8 mouse cellular contexts compared by ENCODE assay signal in the genomic region with DNA sequence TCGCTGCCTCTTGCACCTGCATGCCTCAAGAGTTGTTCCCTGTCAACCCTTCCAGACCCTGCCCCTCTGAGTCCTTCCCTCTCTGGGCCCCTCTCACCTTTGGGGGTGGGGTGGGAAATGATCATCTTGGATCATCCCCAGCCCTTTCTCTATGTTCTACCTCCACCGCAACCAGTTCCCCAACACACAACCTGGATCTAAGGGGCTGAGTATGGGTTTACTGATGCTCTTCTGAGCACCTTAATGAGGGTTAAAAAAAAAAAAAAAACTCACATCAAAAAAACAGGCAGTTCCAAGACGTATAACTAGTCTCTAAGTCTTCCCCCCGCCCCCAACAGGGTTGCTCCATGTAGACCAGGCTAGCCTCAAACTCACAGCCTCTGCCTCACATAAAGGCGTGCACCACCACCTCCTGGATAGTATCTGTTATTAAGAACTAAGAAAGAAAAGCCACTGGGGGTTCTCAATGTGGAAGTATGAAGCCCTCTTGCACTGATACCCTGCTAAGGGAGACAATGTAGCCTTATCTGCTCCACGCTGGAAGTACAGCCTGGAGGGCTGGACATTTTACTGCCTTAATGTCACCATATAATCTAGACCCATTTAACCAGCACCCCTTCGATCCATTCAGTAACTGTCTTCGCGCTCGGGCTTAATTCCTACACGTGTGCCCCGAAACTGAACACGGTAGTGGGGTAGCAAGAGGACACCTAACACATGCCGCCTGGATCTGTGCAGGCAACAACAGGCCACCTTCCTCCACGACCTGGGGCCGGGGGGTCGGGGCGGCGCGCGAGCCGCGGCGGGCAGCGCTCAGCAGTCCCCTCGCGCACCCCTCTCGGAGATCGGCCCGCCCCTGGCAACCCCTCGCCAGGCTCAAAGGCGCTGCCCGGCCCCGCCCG. TPM values are rescaled to one million over a fixed set of nuclear protein-coding genes. Genes with fewer than 3 reads are reported as not detected.
DNase-seq lines count a peak whose midpoint lies in the region; ATAC-seq and TF ChIP-seq lines count a peak whose summit lies in the region.

No protein-coding gene starts in this region.

- peak overlapping the region; percentile 83 for H3K27ac ChIP-seq in spleen, adult 2 months (ENCODE audit: insufficient read depth, low read length)
- H3K27ac ChIP-seq in hindbrain, postnatal 0 days: peak overlapping the region; percentile 91
- H3K27ac ChIP-seq in neural tube, embryonic 12.5 days: peak overlapping the region; percentile 86

- TF ChIP-seq POLR2A in spleen, adult 2 months (IDR thresholded peaks at IDR 0.05; ENCODE audit: low read depth, low read length): no peak

- H3K4me2 ChIP-seq in hindbrain, postnatal 0 days (ENCODE audit: low read depth, low read length): peak overlapping the region; percentile 80
- H3K4me2 ChIP-seq in neural tube, embryonic 12.5 days (replicated peaks): peak overlapping the region; percentile 97

- no peak for TF ChIP-seq CTCF in spleen, adult 2 months (IDR thresholded peaks at IDR 0.05; ENCODE audit: extremely low read depth, insufficient read depth, insufficient read length, insufficient replicate concordance)
- TF ChIP-seq CTCF in hindbrain, postnatal 0 days (IDR thresholded peaks at IDR 0.05; ENCODE audit: low read depth): no peak; the same call in 1 of the 2 replicates

- peaks cover 10% of the 10 kb centered on the region; the same call in 1 of the 2 replicates for H3K4me1 ChIP-seq in spleen, adult 2 months (ENCODE audit: control insufficient read depth, insufficient read depth, insufficient read length)
- peaks cover 14% of the 10 kb centered on the region for H3K4me1 ChIP-seq in hindbrain, postnatal 0 days (ENCODE audit: insufficient read depth, low read length)
- peaks cover 30% of the 10 kb centered on the region for H3K4me1 ChIP-seq in neural tube, embryonic 12.5 days

- 6% methylated on average over 35 of the region's 35 CpGs for WGBS in spleen, adult 2 months
- 7% methylated on average over 35 of the region's 35 CpGs for WGBS in hindbrain, postnatal 0 days
- 9% methylated on average over 35 of the region's 35 CpGs for WGBS in neural tube, embryonic 12.5 days

- H3K9ac ChIP-seq in hindbrain, postnatal 0 days (replicated peaks; ENCODE audit: low read length): peak overlapping the region; percentile 88
- peak overlapping the region; percentile 92 for H3K9ac ChIP-seq in neural tube, embryonic 12.5 days

- peak; percentile 0; the same call in 1 of the 2 replicates for ATAC-seq in hindbrain, postnatal 0 days
- ATAC-seq in neural tube, embryonic 12.5 days (ENCODE audit: low FRiP score, low read depth): no peak; the same call in 1 of the 2 replicates

- H3K4me3 ChIP-seq in spleen, adult 2 months (ENCODE audit: extremely low read depth, insufficient read depth, insufficient read length): peak overlapping the region; percentile 88
- peak overlapping the region; percentile 90 for H3K4me3 ChIP-seq in hindbrain, postnatal 0 days (ENCODE audit: low read length)
- peak overlapping the region; percentile 98 for H3K4me3 ChIP-seq in neural tube, embryonic 12.5 days

- H3K9me3 ChIP-seq in hindbrain, postnatal 0 days (ENCODE audit: low read length): no peaks in the 10 kb centered on the region
- H3K9me3 ChIP-seq in neural tube, embryonic 12.5 days: no peaks in the 10 kb centered on the region

- DNase-seq in cerebellum, adult 11-12 months: peak; percentile 55
- DNase-seq in cerebellum, postnatal 25 days: no peak
- no peak for DNase-seq in spleen, adult 2 months (ENCODE audit: low read depth in 1 of 2, low spot score in 2 of 2)
- DNase-seq in spleen, postnatal 10 days (ENCODE audit: low spot score in 2 of 2): no peak
- DNase-seq in hindbrain, postnatal 0 days (ENCODE audit: low spot score): no peak
- no peak for DNase-seq in adrenal gland, adult (ENCODE audit: inconsistent age in 2 of 2, low spot score in 1 of 2)
- DNase-seq in layer of hippocampus, adult 9-10 months (ENCODE audit: low spot score): no peak

- H3K27me3 ChIP-seq in spleen, adult 2 months (ENCODE audit: control insufficient read depth, insufficient read depth, low read length): no peaks in the 10 kb centered on the region
- H3K27me3 ChIP-seq in hindbrain, postnatal 0 days (ENCODE audit: insufficient read depth, low read length): no peaks in the 10 kb centered on the region
- no peaks in the 10 kb centered on the region for H3K27me3 ChIP-seq in neural tube, embryonic 12.5 days (replicated peaks)

- H3K36me3 ChIP-seq in spleen, adult 2 months (ENCODE audit: control insufficient read depth, insufficient read depth, low read length): peaks cover 14% of the 10 kb centered on the region
- peaks cover 18% of the 10 kb centered on the region for H3K36me3 ChIP-seq in hindbrain, postnatal 0 days (ENCODE audit: insufficient read depth, low read length)
- H3K36me3 ChIP-seq in neural tube, embryonic 12.5 days: peaks cover 28% of the 10 kb centered on the region

RNA-seq across cellular contexts. Expression of a gene that starts 0.7 kb away (rescaled TPM):
- 37.7 and 44.1 TPM in 2 replicates for polyA plus RNA-seq in spleen, adult 2 months (2012; rRNA removed)
- total RNA-seq in hindbrain, postnatal 0 days (2014; rRNA removed): 85.4 and 93.5 TPM in 2 replicates
- polyA plus RNA-seq in hindbrain, postnatal 0 days (2015; fragmentation: Nextera tagmentation; extraction: Ambion mirVana): 129 and 136 TPM in 2 replicates
- 135 and 137 TPM in 2 replicates for polyA plus RNA-seq in neural tube, embryonic 12.5 days (2016; fragmentation: Nextera tagmentation; extraction: Ambion mirVana)

RNA-seq across cellular contexts. Expression of a gene that starts 0.9 kb away (rescaled TPM):
- 3.6 and 3.7 TPM in 2 replicates for polyA plus RNA-seq in spleen, adult 2 months (2012; rRNA removed)
- 0.86 and 9.0 TPM in 2 replicates for total RNA-seq in hindbrain, postnatal 0 days (2014; rRNA removed)
- 8.9 and 10.0 TPM in 2 replicates for polyA plus RNA-seq in hindbrain, postnatal 0 days (2015; fragmentation: Nextera tagmentation; extraction: Ambion mirVana)
- 6.0 and 6.1 TPM in 2 replicates for polyA plus RNA-seq in neural tube, embryonic 12.5 days (2016; fragmentation: Nextera tagmentation; extraction: Ambion mirVana)

RNA-seq across cellular contexts. Expression of a gene that starts 18.6 kb away (rescaled TPM):
- 14.3 and 14.4 TPM in 2 replicates for polyA plus RNA-seq in spleen, adult 2 months (2012; rRNA removed)
- total RNA-seq in hindbrain, postnatal 0 days (2014; rRNA removed): 12.8 and 20.2 TPM in 2 replicates
- 15.4 and 15.9 TPM in 2 replicates for polyA plus RNA-seq in hindbrain, postnatal 0 days (2015; fragmentation: Nextera tagmentation; extraction: Ambion mirVana)
- 16.6 and 17.3 TPM in 2 replicates for polyA plus RNA-seq in neural tube, embryonic 12.5 days (2016; fragmentation: Nextera tagmentation; extraction: Ambion mirVana)

RNA-seq across cellular contexts. Expression of a gene that starts 28.9 kb away (rescaled TPM):
- 0.20 and 0.29 TPM in 2 replicates for polyA plus RNA-seq in spleen, adult 2 months (2012; rRNA removed)
- total RNA-seq in hindbrain, postnatal 0 days (2014; rRNA removed): 45.7 and 48.8 TPM in 2 replicates
- polyA plus RNA-seq in hindbrain, postnatal 0 days (2015; fragmentation: Nextera tagmentation; extraction: Ambion mirVana): 12.5 and 12.8 TPM in 2 replicates
- 4.1 TPM in 2 replicates for polyA plus RNA-seq in neural tube, embryonic 12.5 days (2016; fragmentation: Nextera tagmentation; extraction: Ambion mirVana)
